Mouse (Mus musculus) heart, adult 2 months (tissue): ENCODE measurements at regions not wholly inside any gene's neighbourhood (a gene's known extent, or its start where the extent isn't known, plus 50 kb on each side); places are given as distances from the start of the nearest gene placed in this dataset.

Experiments
- DNase-seq, 2 experiments: peaks; one replicate each; pipeline ENCODE4 v3.0.0; 2021
- H3K27ac ChIP-seq: fragments of 200-600 bp; 2 replicates; pipeline ENCODE4 v1.8.1; 2022
- H3K27me3 ChIP-seq: fragments of 200-500 bp; 2 replicates; pipeline ENCODE4 v1.6.1; 2012; ENCODE audit warnings: mild to moderate bottlenecking, low read length, inconsistent platforms, mixed read lengths; ENCODE audit not compliant: control insufficient read depth, insufficient read depth
- H3K36me3 ChIP-seq: fragments of 200-500 bp; 2 replicates; pipeline ENCODE4 v1.6.1; 2012; ENCODE audit warnings: low read length, inconsistent platforms; ENCODE audit not compliant: control insufficient read depth, insufficient read depth
- H3K4me1 ChIP-seq: fragments of 200-500 bp; 2 replicates; pipeline ENCODE4 v1.6.1; 2011; ENCODE audit warnings: low read length; ENCODE audit not compliant: control insufficient read depth, insufficient read depth
- H3K4me3 ChIP-seq: fragments of 200-600 bp; 2 replicates; pipeline ENCODE4 v1.8.1; 2022
- H3K79me2 ChIP-seq: fragments of 200-500 bp; replicated peaks from 2 replicates; pipeline ENCODE4 v1.6.1; 2012; ENCODE audit warnings: mild to moderate bottlenecking, inconsistent platforms, low read length, moderate library complexity, mixed read lengths; ENCODE audit not compliant: control insufficient read depth, insufficient read depth
- H3K9ac ChIP-seq: fragments of 200-500 bp; 2 replicates; pipeline ENCODE4 v1.6.1; 2012; ENCODE audit warnings: low read depth, mild to moderate bottlenecking, control low read depth, inconsistent platforms, low read length, mixed read lengths
- CTCF ChIP-seq: fragments of 200-600 bp; IDR thresholded peaks from 2 replicates; pipeline ENCODE4 v1.8.1; 2022; ENCODE audit warnings: antibody characterized with exemption, mild to moderate bottlenecking, moderate library complexity
- EP300 ChIP-seq: fragments of 200-500 bp; IDR thresholded peaks from 2 replicates; pipeline ENCODE4 v1.6.1; 2011; ENCODE audit warnings: low read depth, low read length, control low read depth; ENCODE audit not compliant: insufficient read depth
- POLR2A ChIP-seq: fragments of 200-500 bp; IDR thresholded peaks from 2 replicates; pipeline ENCODE4 v1.6.1; 2011; ENCODE audit warnings: mild to moderate bottlenecking, low read depth, low read length, control low read depth; ENCODE audit not compliant: insufficient read depth
- WGBS: fragments of 180-500 bp; shearing (Covaris S2); methylation state at CpG from one replicate; pipeline ENCODE4 v1.1.7; 2018; 5-methylcytosine and 5-hydroxymethylcytosine counted together
- intact Hi-C: fragments of 180-260 bp; cut with DNase I; formaldehyde crosslinking; loops from one replicate; pipeline ENCODE4 v1.15.1; 2025

DNA sequence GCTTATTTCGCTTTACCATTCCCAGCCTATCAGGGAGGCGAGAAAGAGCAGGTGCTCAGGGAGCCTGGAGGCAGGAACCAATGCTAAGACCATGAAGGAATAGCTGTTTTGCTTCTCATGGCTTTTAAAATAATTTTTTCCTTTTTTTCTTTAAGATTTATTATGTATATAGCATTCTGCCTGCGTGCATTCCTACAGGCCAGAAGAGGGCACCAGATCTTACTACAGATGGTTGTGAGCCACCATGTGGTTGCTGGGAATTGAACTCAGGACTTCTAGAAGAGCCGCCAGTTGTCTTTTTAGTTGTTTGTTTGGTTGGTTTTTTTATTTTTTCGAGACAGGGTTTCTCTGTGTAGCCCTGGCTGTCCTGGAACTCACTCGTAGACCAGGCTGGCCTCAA lies 113.6 kb upstream of the Armc2 start:
- H3K4me1 ChIP-seq = no peaks in the 10 kb centered on the region; the same call in 1 of the 2 replicates
- H3K27ac ChIP-seq = no peak overlapping the region
- H3K36me3 ChIP-seq = no peaks in the 10 kb centered on the region
- intact Hi-C loops = no loop called here
- no peak for DNase-seq
- no peak overlapping the region for H3K9ac ChIP-seq
- no peaks in the 10 kb centered on the region for H3K79me2 ChIP-seq
- TF ChIP-seq POLR2A (no peak), CTCF (peak; percentile 34), EP300 (no peak)
- no peak overlapping the region for H3K4me3 ChIP-seq
- H3K27me3 ChIP-seq = no peaks in the 10 kb centered on the region
- 89% methylated on average over 6 of the region's 6 CpGs for WGBS

DNA sequence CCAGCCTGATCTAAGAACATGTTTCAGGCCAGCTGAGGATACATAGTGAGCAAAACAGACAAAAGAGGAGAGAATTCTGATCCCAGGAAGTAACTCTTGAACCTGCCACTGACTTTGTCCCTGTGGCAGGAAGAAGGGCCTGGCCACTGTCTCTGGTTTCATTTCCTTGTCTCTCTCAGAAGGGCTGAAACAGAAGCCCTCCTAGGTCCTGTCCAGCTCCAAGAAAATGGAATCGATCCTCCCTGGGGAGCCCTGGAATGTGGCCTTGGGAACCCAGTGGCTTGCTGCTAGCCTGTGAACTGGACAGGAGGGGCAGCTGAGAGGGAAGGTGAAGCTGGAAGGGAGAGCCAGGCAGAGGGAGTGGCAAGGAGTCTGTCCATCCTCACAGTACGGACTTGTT lies 113.1 kb upstream of the Armc2 start:
- H3K36me3 ChIP-seq = no peaks in the 10 kb centered on the region
- no peak overlapping the region for H3K4me3 ChIP-seq
- TF ChIP-seq EP300 = no peak
- TF ChIP-seq CTCF = no peak
- TF ChIP-seq POLR2A = no peak
- no peaks in the 10 kb centered on the region for H3K79me2 ChIP-seq
- H3K4me1 ChIP-seq = no peaks in the 10 kb centered on the region; the same call in 1 of the 2 replicates
- peak; percentile 27 to 38 for DNase-seq
- WGBS = 41% methylated on average over 2 of the region's 2 CpGs
- H3K27ac ChIP-seq = no peak overlapping the region
- no peaks in the 10 kb centered on the region for H3K27me3 ChIP-seq
- no peak overlapping the region for H3K9ac ChIP-seq
- intact Hi-C loops = no loop called here

DNA sequence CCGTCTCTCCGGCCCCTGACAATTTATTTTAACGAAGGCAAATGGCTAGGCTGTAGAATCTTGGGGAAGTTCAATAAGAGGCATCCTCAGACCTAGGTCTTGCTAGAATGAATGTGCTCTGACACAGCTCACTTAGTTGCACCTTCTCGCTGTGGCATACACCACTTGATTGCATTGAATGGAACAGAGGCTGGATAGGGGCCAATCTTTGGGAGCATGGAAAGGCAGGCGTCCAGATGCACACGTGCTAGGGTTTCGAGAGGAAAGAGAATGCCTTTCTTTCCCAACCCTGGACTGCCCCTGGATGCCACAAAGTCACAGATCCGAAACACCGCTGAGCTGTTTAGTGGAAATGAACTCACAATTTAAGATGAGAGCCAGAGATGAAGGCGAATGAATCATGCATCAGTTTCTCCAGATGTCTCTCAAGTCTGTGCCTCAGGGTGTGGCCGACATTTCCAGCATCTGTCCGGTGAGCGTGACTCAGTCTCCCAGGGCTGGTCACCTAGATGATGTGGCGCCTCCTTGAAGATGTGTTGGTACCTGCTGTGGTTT lies 109.7 kb upstream of the Armc2 start:
- no peaks in the 10 kb centered on the region for H3K27me3 ChIP-seq
- no peak for DNase-seq
- H3K4me1 ChIP-seq = no peaks in the 10 kb centered on the region; the same call in 1 of the 2 replicates
- H3K27ac ChIP-seq = no peak overlapping the region
- H3K4me3 ChIP-seq = no peak overlapping the region
- WGBS = 82% methylated on average over 14 of the region's 14 CpGs
- TF ChIP-seq POLR2A (no peak), EP300 (no peak), CTCF (no peak)
- no peaks in the 10 kb centered on the region for H3K36me3 ChIP-seq
- intact Hi-C loops = no loop called here
- no peaks in the 10 kb centered on the region for H3K79me2 ChIP-seq
- H3K9ac ChIP-seq = no peak overlapping the region

DNA sequence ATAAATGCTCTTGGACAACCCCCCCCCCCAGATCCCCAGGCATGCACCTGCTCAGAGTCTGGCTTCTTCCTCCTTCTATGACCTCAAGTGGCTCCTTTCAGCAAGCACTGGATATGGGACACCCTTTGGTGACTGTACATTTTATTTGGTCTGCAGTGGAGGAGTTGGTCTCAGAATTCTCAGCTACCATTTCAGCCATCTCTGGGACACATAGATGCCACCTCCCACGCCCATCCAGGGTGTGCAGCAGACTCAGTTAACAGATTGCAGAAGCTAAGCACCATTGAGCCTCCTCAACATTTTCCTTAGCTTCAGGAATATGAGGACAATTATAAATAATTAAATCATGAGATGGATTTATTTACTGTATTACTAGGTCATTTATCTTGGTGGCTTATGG lies 108.6 kb upstream of the Armc2 start:
- no peaks in the 10 kb centered on the region for H3K27me3 ChIP-seq
- intact Hi-C loops = no loop called here
- H3K4me3 ChIP-seq = no peak overlapping the region
- no peak overlapping the region for H3K9ac ChIP-seq
- H3K27ac ChIP-seq = no peak overlapping the region
- H3K79me2 ChIP-seq = no peaks in the 10 kb centered on the region
- DNase-seq = no peak
- H3K4me1 ChIP-seq = peaks cover 2% of the 10 kb centered on the region; the same call in 1 of the 2 replicates
- H3K36me3 ChIP-seq = no peaks in the 10 kb centered on the region
- 92% methylated on average over 1 of the region's 1 CpGs for WGBS
- TF ChIP-seq EP300 = no peak
- no peak for TF ChIP-seq CTCF
- no peak for TF ChIP-seq POLR2A

DNA sequence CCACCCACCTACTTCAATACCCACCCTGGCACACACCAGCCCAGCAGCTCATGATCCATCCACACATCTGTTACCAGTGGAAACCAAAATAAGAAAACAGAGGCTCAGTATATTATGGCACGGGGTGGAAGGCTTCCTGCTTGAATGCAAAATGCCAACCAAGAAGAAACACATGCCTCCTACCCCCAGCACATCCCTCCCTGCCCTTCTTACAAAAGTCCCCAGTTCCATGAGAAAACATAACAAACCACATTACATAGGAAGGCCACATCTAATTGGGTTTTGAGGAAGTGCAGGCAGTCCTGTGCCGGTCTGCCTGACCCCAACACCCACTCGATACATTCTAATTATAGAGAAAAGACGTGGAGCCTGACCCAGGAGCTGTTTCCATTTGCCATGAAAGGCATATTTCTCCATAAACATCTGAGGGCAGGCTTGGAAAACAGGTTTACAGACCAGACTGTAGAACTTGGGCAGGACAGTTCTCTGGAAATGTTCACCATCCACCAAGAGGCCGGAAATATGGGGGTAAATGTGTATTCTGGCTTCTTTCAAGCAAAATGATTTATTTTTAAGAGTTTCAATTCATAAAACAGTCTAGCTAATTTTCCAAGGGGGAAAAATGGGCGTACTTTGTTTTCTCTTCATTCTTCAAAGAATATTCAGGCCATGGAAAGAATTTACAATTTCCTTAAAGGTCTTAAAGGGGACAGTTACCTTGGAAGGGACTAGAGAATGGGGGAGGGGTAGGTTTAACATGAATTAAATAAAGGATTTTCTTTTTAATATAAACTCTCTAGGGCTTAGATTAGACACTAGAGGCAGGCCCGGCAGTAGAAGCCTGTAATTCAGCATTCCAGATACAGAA lies 104.8 kb upstream of the Armc2 start:
- DNase-seq = no peak
- H3K27me3 ChIP-seq = no peaks in the 10 kb centered on the region
- no peak overlapping the region for H3K9ac ChIP-seq
- no peak overlapping the region for H3K4me3 ChIP-seq
- 33% methylated on average over 7 of the region's 7 CpGs for WGBS
- no peak for TF ChIP-seq EP300
- TF ChIP-seq CTCF = no peak
- no peak for TF ChIP-seq POLR2A
- peak overlapping the region; percentile 17; the same call in 1 of the 2 replicates for H3K27ac ChIP-seq
- H3K36me3 ChIP-seq = no peaks in the 10 kb centered on the region
- H3K4me1 ChIP-seq = peaks cover 2% of the 10 kb centered on the region; the same call in 1 of the 2 replicates
- H3K79me2 ChIP-seq = no peaks in the 10 kb centered on the region
- intact Hi-C loops = no loop called here

DNA sequence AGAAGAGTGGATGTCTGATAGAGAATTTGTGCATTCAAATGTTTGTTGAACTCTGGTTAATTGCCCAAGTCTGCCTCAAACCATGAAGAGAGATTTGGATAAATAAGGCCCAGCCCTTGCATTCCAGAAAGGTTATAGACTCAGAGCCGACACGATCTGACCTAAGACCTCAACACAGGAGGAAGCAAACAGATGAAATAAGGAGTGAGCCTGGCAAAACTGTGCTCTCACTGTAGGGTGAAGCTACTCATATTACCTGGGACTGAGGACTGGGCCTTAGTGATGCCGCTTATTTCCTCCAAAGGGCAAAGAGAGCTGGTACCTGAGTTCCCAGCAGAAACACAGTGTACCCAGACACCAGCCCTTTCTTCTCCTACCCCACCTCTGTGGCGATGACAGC lies 103.7 kb upstream of the Armc2 start:
- WGBS = 81% methylated on average over 4 of the region's 4 CpGs
- Histone ChIP-seq H3K27ac (no peak overlapping the region), H3K27me3 (no peaks in the 10 kb centered on the region), H3K79me2 (no peaks in the 10 kb centered on the region), H3K4me3 (no peak overlapping the region), H3K36me3 (no peaks in the 10 kb centered on the region), H3K4me1 (peaks cover 2% of the 10 kb centered on the region; the same call in 1 of the 2 replicates), H3K9ac (no peak overlapping the region)
- DNase-seq = no peak
- TF ChIP-seq EP300 (no peak), CTCF (no peak), POLR2A (no peak)
- intact Hi-C loops = no loop called here
